23 mouse cellular contexts compared by ENCODE assay signal in the genomic region with DNA sequence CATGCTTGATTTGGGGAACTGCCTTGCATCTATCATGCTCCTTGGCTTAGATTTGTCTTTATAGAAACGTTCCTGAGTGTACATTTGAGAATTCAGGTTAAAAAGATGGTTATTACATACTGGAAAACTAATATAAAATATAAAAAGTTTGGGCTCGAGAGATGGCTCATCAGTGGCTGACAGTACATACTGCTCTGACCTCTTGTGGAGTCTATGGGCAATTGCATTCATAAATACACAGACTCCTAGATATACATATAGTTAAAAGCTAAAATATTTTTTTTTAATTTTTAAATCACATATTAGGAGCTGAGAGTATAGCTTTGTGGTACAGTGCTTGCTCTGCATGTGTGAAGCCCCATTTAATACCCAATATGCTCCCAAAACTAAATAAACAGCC. TPM values are rescaled to one million over a fixed set of nuclear protein-coding genes. Genes with fewer than 3 reads are reported as not detected.
A peak's percentile ranks its signal among the peaks of the same experiment; 100 is the strongest.
DNase-seq lines count a peak whose midpoint lies in the region; ATAC-seq and TF ChIP-seq lines count a peak whose summit lies in the region.
"Had no signal": no experiment of that assay in that cellular context is flagged by ENCODE, and none has a peak within 500 bp of the region (broad histone marks: within the 10 kb centered on the region; RNA-seq: fewer than 3 reads in every experiment).

No protein-coding gene starts in this region.

- no peak overlapping the region for H3K4me2 ChIP-seq in intestine, postnatal 0 days (replicated peaks; ENCODE audit: low read depth)
- no peak overlapping the region for H3K4me2 ChIP-seq in intestine, embryonic 15.5 days (replicated peaks)
- H3K4me2 ChIP-seq in midbrain, postnatal 0 days (ENCODE audit: low read depth, low read length, poor library complexity, severe bottlenecking): no peak overlapping the region
- H3K4me2 ChIP-seq: heart, embryonic 11.5 days; hindbrain, embryonic 12.5 days; limb, embryonic 13.5 days had no signal

- ATAC-seq in intestine, postnatal 0 days: no peak
- ATAC-seq in intestine, embryonic 15.5 days: no peak
- ATAC-seq in midbrain, postnatal 0 days (ENCODE audit: low FRiP score): no peak
- ATAC-seq in Patski: no peak
- ATAC-seq: inflammation-experienced regulatory T-cells, adult 6 months had no signal

- no peak for DNase-seq in midbrain, postnatal 0 days (ENCODE audit: low spot score)
- DNase-seq in midbrain, embryonic 10.5 days (ENCODE audit: low spot score): no peak
- no peak for DNase-seq in Patski (ENCODE audit: low read depth, low spot score)
- no peak for DNase-seq in ovary, postnatal 36 days (ENCODE audit: low spot score)
- DNase-seq in ovary, postnatal 14 days (ENCODE audit: low spot score): no peak
- DNase-seq: adrenal gland, postnatal 36 days; cerebellum, adult 2 months; heart, postnatal 10 days; kidney, adult 9 months; kidney, postnatal 4 days; lung, postnatal 10 days had no signal

- POLR2A ChIA-PET in Patski (lab: Charles Lee): no interaction called here

- TF ChIP-seq CTCF in intestine, postnatal 0 days (IDR thresholded peaks at IDR 0.05; ENCODE audit: low read depth): 0 out of 2 replicates have a peak, but pooled peaks have one; percentile 41
- peak; percentile 67 for TF ChIP-seq CTCF in midbrain, postnatal 0 days (IDR thresholded peaks at IDR 0.05)
- peak; percentile 54 for TF ChIP-seq CTCF in Patski (IDR thresholded peaks at IDR 0.05)

- H3K4me3 ChIP-seq in intestine, postnatal 0 days (ENCODE audit: low read depth, low read length): no peak overlapping the region
- H3K4me3 ChIP-seq in intestine, embryonic 15.5 days (replicated peaks): no peak overlapping the region
- H3K4me3 ChIP-seq in midbrain, postnatal 0 days (ENCODE audit: low read depth, low read length): no peak overlapping the region
- H3K4me3 ChIP-seq in midbrain, embryonic 10.5 days: no peak overlapping the region
- H3K4me3 ChIP-seq: hindbrain, embryonic 12.5 days; limb, embryonic 13.5 days had no signal

- H3K9ac ChIP-seq in intestine, postnatal 0 days (ENCODE audit: low read depth, low read length): no peak overlapping the region
- no peak overlapping the region for H3K9ac ChIP-seq in intestine, embryonic 15.5 days
- H3K9ac ChIP-seq in midbrain, postnatal 0 days (replicated peaks; ENCODE audit: low read length, poor library complexity, severe bottlenecking): no peak overlapping the region
- H3K9ac ChIP-seq: hindbrain, embryonic 12.5 days; limb, embryonic 13.5 days; liver, embryonic 14.5 days had no signal

- H3K27me3 ChIP-seq in intestine, postnatal 0 days (replicated peaks; ENCODE audit: control insufficient read depth, insufficient read depth, low read length): no peaks in the 10 kb centered on the region
- H3K27me3 ChIP-seq in intestine, embryonic 15.5 days (replicated peaks): no peaks in the 10 kb centered on the region
- no peaks in the 10 kb centered on the region for H3K27me3 ChIP-seq in midbrain, postnatal 0 days (ENCODE audit: insufficient read depth, low read length)
- H3K27me3 ChIP-seq in midbrain, embryonic 10.5 days (ENCODE audit: low read depth, poor library complexity, severe bottlenecking): no peaks in the 10 kb centered on the region
- no peaks in the 10 kb centered on the region for H3K27me3 ChIP-seq in Patski
- H3K27me3 ChIP-seq: hindbrain, embryonic 12.5 days; limb, embryonic 13.5 days had no signal

- peaks cover 71% of the 10 kb centered on the region for H3K36me3 ChIP-seq in intestine, postnatal 0 days (ENCODE audit: control insufficient read depth, insufficient read depth)
- peaks cover 22% of the 10 kb centered on the region for H3K36me3 ChIP-seq in intestine, embryonic 15.5 days
- H3K36me3 ChIP-seq in midbrain, postnatal 0 days (ENCODE audit: insufficient read depth, low read length): peaks cover 17% of the 10 kb centered on the region
- peaks cover 93% of the 10 kb centered on the region for H3K36me3 ChIP-seq in midbrain, embryonic 10.5 days

- no peaks in the 10 kb centered on the region for H3K4me1 ChIP-seq in intestine, postnatal 0 days (replicated peaks; ENCODE audit: control insufficient read depth, insufficient read depth, low read length)
- no peaks in the 10 kb centered on the region for H3K4me1 ChIP-seq in intestine, embryonic 15.5 days (replicated peaks)
- no peaks in the 10 kb centered on the region for H3K4me1 ChIP-seq in midbrain, postnatal 0 days (ENCODE audit: insufficient read depth, low read length)
- H3K4me1 ChIP-seq in midbrain, embryonic 10.5 days: no peaks in the 10 kb centered on the region
- H3K4me1 ChIP-seq: hindbrain, embryonic 12.5 days; limb, embryonic 13.5 days had no signal

- no peak overlapping the region for H3K27ac ChIP-seq in intestine, postnatal 0 days (ENCODE audit: low read depth, low read length)
- H3K27ac ChIP-seq in intestine, embryonic 15.5 days: no peak overlapping the region
- no peak overlapping the region for H3K27ac ChIP-seq in midbrain, postnatal 0 days (ENCODE audit: low read depth, low read length)
- no peak overlapping the region for H3K27ac ChIP-seq in midbrain, embryonic 10.5 days (replicated peaks)
- H3K27ac ChIP-seq: hindbrain, embryonic 12.5 days; limb, embryonic 13.5 days; liver, embryonic 14.5 days had no signal

- WGBS in intestine, postnatal 0 days: 72% methylated on average over 2 of the region's 2 CpGs
- WGBS in intestine, embryonic 15.5 days: 76% methylated on average over 2 of the region's 2 CpGs
- 82% methylated on average over 2 of the region's 2 CpGs for WGBS in midbrain, postnatal 0 days
- WGBS in midbrain, embryonic 10.5 days: 86% methylated on average over 2 of the region's 2 CpGs

- no peaks in the 10 kb centered on the region for H3K9me3 ChIP-seq in intestine, postnatal 0 days (ENCODE audit: control insufficient read depth)
- no peaks in the 10 kb centered on the region for H3K9me3 ChIP-seq in intestine, embryonic 15.5 days
- no peaks in the 10 kb centered on the region for H3K9me3 ChIP-seq in midbrain, postnatal 0 days (ENCODE audit: low read length)
- H3K9me3 ChIP-seq in midbrain, embryonic 10.5 days (replicated peaks): no peaks in the 10 kb centered on the region
- H3K9me3 ChIP-seq: hindbrain, embryonic 12.5 days; limb, embryonic 13.5 days had no signal

- CTCF ChIA-PET in Patski (lab: Charles Lee): interaction anchor here (0.9 to 1.5 kb wide), 4 partner anchors 11 to 107 kb away, joined by 3 to 4 read pairs (median 3); no protein-coding TSS in a partner anchor

- in situ Hi-C loops in Patski (cut with MboI; ENCODE audit: low pct_unique_long_range_greater_than_20kb): loop anchor here (25.0 kb wide), 1 partner anchor 545 kb away; no protein-coding TSS in a partner anchor

RNA-seq across cellular contexts. Expression of a gene that starts 31.6 kb away (rescaled TPM):
- polyA plus RNA-seq in intestine, postnatal 0 days (2015; fragmentation: Nextera tagmentation; extraction: Ambion mirVana): 20.2 and 23.2 TPM in 2 replicates
- polyA plus RNA-seq in intestine, embryonic 15.5 days (2015; fragmentation: Nextera tagmentation; extraction: Ambion mirVana): 34.6 and 37.3 TPM in 2 replicates
- 14.0 and 28.0 TPM in 2 replicates for total RNA-seq in midbrain, postnatal 0 days (2014; rRNA removed)
- polyA plus RNA-seq in midbrain, postnatal 0 days (2015; fragmentation: Nextera tagmentation; extraction: Ambion mirVana): 18.3 and 21.7 TPM in 2 replicates
- polyA plus RNA-seq in midbrain, embryonic 10.5 days (2016; fragmentation: Nextera tagmentation; extraction: Ambion mirVana): 49.0 and 49.9 TPM in 2 replicates
- 41.4 TPM for polyA plus RNA-seq in Patski (2021)

RNA-seq across cellular contexts. Expression of a gene that starts 31.8 kb away (rescaled TPM):
- 7.2 and 9.9 TPM in 2 replicates for polyA plus RNA-seq in intestine, postnatal 0 days (2015; fragmentation: Nextera tagmentation; extraction: Ambion mirVana)
- polyA plus RNA-seq in intestine, embryonic 15.5 days (2015; fragmentation: Nextera tagmentation; extraction: Ambion mirVana): 20.5 and 22.1 TPM in 2 replicates
- total RNA-seq in midbrain, postnatal 0 days (2014; rRNA removed): 5.9 and 10.7 TPM in 2 replicates
- polyA plus RNA-seq in midbrain, postnatal 0 days (2015; fragmentation: Nextera tagmentation; extraction: Ambion mirVana): 6.4 and 6.7 TPM in 2 replicates
- polyA plus RNA-seq in midbrain, embryonic 10.5 days (2016; fragmentation: Nextera tagmentation; extraction: Ambion mirVana): 29.6 and 29.7 TPM in 2 replicates
- polyA plus RNA-seq in Patski (2021): 12.4 TPM

RNA-seq across cellular contexts. Expression of a gene that starts 38.0 kb away (rescaled TPM):
- polyA plus RNA-seq in intestine, postnatal 0 days (2015; fragmentation: Nextera tagmentation; extraction: Ambion mirVana): 0.95 and 1.1 TPM in 2 replicates
- 1.4 and 1.6 TPM in 2 replicates for polyA plus RNA-seq in intestine, embryonic 15.5 days (2015; fragmentation: Nextera tagmentation; extraction: Ambion mirVana)
- 0.61 and 0.82 TPM in 2 replicates for total RNA-seq in midbrain, postnatal 0 days (2014; rRNA removed)
- polyA plus RNA-seq in midbrain, postnatal 0 days (2015; fragmentation: Nextera tagmentation; extraction: Ambion mirVana): 0.06 and 0.16 TPM in 2 replicates
- 0.05 and 0.11 TPM in 2 replicates for polyA plus RNA-seq in midbrain, embryonic 10.5 days (2016; fragmentation: Nextera tagmentation; extraction: Ambion mirVana)
- 5.3 TPM for polyA plus RNA-seq in Patski (2021)
- total RNA-seq: megakaryocyte, adult 5-6 weeks had no signal
- polyA plus RNA-seq: forebrain, embryonic 11.5 days had no signal

RNA-seq across cellular contexts. Expression of a gene that starts 38.2 kb away (rescaled TPM):
- polyA plus RNA-seq in intestine, postnatal 0 days (2015; fragmentation: Nextera tagmentation; extraction: Ambion mirVana): 0.18 and 0.34 TPM in 2 replicates
- polyA plus RNA-seq in intestine, embryonic 15.5 days (2015; fragmentation: Nextera tagmentation; extraction: Ambion mirVana): 0.40 TPM in 2 replicates
- total RNA-seq in midbrain, postnatal 0 days (2014; rRNA removed): not detected in 2 replicates
- 0.20 TPM in 1 of 2 replicates, not detected in the other for polyA plus RNA-seq in midbrain, postnatal 0 days (2015; fragmentation: Nextera tagmentation; extraction: Ambion mirVana)
- not detected in 2 replicates for polyA plus RNA-seq in midbrain, embryonic 10.5 days (2016; fragmentation: Nextera tagmentation; extraction: Ambion mirVana)
- 1.1 TPM for polyA plus RNA-seq in Patski (2021)
- total RNA-seq: heart, postnatal 10 days; layer of hippocampus, postnatal 14 days; left cerebral cortex, postnatal 10 days; megakaryocyte, adult 5-6 weeks had no signal
- polyA plus RNA-seq: forebrain, embryonic 11.5 days; inflammation-experienced regulatory T-cells, adult 6 months; liver, embryonic 14.5 days; urinary bladder, adult 2 months had no signal
